Mouse (Mus musculus) right cerebral cortex, postnatal 36 days (tissue): ENCODE measurements at regions not wholly inside any gene's neighbourhood (a gene's known extent, or its start where the extent isn't known, plus 50 kb on each side); places are given as distances from the start of the nearest gene placed in this dataset.

Experiments
- DNase-seq, 2 experiments: peaks; one replicate each; pipeline ENCODE4 v3.0.0; 2022; ENCODE audit warnings: low spot score in 2 of 2, mixed read lengths in 1 of 2

DNA sequence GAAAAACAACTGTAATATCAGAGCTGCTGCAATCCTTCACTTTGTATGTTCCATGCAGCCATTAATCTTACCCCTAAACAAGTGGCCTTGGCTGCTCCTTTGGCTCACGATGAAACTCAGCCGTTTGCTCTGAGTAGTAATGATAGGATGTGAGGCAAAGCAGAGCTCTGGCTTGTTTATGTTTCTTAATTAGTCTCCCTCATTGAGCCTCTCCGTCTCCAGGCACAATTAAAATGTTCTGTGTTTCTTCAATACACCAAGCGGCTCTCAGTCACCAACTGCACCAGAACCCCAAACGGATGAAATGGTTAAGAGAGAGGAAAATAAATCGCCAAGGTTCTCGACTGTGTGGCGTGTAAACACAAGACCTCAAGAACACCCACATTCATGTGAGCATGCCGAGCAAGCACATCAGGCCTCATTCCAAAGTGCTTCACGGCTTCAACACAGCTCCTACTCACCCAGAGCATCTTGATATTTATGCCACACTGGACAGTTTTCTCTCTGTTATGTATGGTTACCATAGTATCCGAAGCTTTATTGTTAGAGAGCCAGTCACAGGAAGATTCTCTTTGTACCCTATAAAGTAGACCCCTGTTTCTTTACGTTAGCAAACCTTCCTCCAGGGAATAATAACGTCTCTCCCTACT is 280.4 kb downstream of the Lyplal1 start:
- DNase-seq, result no peak

DNA sequence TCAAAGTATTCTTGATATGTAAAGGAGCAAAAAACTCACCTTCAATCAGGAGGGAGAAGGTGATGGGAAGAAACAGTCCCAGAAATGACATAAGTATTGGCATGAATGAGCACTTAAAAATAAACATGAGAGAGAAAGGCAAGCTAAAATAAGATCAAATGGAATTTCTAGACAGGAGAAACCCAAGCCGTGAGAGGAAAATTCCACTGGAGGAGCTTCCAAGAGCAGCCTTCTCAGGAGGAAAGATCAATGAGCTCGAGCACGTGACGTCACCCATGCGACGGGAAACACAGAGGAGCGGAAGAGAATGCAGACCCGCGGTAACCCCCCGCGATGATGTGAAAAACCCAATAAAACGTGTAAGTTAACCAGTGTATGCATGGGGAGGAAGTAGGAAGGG is 274.6 kb downstream of the Lyplal1 start:
- peak in 1 of 2 experiments; percentile 44 for DNase-seq

GRCm38 (mm10) chr1:185847161-185847560 is 269.9 kb downstream of the Lyplal1 start:
- peak; percentile 8 to 22 for DNase-seq

DNA sequence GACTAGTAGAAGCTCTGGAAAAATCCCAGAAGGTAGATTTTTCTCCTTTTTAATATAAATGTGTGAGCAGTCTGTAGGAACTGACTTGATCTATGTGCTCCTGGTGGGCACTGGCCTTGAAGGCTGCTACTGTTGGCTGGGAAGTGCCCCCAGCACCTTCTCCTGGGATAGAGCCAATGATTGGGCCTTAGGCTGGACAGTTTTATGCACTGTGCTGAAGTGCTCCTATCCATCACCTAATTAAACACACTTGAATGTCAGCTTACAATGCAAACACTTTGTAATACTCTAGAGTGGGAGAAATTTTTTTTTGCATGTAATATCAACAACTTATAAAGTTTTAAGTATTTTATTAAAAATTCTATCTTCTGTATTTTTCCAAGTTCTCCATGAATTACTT is 266.5 kb downstream of the Lyplal1 start:
- no peak for DNase-seq

- DNase-seq, result no peak
These were observed 265.7 kb downstream of the Lyplal1 start for GRCm38 (mm10) chr1:185851262-185851893.

DNA sequence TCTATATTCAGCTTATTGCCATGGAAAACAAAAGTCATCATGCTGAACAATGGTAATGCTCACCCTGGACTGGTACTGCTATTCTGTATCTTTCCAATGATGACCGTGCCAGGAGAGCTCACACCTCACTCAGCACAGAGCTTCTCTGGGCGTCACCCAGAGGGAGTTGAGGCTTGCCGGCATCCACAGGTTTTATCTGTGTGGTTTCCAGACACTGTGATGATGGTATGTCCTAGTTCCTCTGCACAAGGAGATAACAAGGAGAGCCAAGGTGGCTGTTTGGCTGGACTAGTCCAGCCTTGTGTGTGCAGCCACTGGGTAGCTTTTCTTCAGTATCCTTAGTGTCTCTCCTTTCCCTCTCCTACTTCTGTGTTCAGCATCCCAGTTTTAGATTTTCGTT is 255.4 kb downstream of the Lyplal1 start:
- no peak for DNase-seq

GRCm38 (mm10) chr1:185865945-185866344 is 251.2 kb downstream of the Lyplal1 start:
- no peak for DNase-seq

DNA sequence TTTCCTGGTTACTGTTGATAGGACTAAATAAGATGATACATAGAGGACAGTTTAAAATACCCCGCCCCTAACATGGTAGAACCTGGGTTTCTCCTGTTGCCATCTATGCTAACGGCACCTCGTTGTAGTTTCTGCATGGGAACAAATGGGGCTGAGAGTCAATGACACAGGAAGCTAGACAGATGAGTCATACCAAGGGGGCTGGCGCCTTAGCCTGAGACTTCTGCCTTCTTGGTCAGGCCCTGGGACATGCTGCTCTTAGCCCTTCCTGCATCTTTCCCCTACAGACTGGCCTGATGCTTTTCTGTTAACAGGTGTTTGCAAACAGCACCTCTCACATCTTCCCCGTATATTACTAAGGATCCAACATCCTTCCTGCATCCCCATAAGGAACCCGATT is 250.5 kb downstream of the Lyplal1 start:
- no peak for DNase-seq

DNA sequence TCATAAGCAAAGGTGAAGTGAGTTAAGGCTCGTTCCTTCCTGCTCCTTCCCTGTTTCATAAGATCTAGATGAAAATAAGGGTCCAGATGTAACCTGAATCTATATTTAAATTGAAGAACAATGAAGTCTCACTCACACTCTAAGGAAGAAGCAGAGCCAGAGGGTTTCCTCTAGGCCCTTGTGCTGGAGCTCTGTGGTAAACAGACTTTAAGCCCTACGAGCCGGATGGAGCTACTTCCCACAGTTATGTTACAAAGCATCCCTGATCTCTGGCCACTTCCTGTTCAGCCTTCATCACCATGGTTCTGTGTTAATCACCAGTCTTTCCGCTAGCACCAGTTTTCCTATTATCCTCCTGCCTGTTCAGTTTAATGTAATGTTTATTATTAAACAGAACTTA is 250.1 kb downstream of the Lyplal1 start:
- DNase-seq, result no peak

GRCm38 (mm10) chr1:185868721-185869120 is 248.4 kb downstream of the Lyplal1 start:
- DNase-seq, result no peak

DNA sequence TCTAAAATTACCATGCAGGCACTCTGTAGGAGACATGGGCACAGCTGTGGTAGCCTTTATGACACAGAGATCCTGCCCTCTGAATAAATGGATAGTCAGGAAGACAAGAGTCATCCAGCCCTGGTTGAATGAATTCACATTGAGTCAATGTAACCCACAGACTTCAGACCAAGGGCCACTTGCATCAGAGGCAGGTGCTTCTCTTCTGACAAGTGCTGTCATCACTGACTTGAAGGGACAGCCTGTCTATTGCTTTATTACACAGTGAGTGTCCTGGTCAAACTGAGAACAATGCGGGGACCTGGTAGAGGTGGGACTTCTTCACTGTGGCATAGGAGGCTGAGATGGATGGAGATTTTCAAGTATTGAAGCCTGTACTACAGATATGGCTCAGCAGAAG is 230.1 kb downstream of the Lyplal1 start:
- no peak for DNase-seq

DNA sequence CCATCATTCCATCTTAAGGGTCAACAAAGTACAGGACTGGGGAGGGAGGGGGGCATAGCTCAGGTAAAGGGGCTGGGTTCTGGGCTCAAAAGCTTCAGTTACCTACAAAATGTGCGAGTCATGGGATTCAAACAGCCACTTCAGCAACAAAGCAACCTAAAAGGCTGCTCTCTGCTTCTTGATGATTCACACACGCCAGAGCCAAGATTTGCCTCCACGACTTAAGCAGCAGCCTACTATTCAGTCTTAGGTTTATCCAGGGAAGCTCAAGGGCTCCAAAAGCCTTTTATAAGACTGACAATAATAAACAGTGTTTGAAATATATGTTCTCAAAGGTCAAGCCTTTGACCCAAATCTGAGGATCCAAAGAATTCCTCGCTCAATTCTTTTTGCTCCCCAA is 225.3 kb downstream of the Lyplal1 start:
- DNase-seq, result no peak

GRCm38 (mm10) chr1:185893421-185893820 is 223.7 kb downstream of the Lyplal1 start:
- DNase-seq, result no peak

GRCm38 (mm10) chr1:185898475-185898874 is 218.6 kb downstream of the Lyplal1 start:
- DNase-seq, result peak in 1 of 2 experiments; percentile 7

DNA sequence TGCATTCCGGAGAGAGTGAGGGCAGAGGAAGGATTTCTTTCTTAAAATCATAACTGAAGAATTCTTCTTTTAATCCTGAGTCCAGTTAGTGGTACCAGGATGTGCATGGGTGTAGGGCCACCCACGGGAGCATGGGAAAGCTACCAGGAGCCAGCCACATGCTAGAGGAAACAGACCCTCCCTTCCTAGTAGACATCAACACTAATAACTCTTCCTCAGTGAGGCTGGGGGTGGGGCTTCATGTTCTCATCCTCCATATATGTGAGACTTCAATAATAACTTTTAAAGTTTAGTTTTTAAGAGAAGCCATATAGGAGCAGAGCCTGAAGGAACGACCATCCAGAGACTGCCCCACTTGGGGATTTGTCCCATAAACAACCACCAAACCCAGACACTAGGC is 216.8 kb downstream of the Lyplal1 start:
- no peak for DNase-seq

DNA sequence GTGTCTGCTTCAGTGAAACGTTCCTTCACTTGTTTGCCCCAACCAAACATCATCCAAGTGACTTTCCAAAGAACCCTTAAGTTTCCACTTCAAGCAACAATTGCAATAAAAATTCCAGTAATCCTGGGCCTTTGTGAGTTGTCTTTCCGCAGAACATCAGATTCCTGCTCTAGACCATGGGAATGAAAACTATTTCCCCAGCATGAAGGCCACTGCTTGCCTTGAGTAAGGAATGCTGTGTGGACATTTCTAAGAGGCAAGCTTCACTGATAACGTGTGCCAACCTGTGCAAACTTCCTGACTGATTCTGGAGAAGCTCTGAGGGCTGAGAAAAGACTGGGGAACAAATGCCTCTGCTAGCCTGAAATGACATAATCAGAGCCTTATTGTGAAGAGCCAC is 214.7 kb downstream of the Lyplal1 start:
- DNase-seq, result no peak

- DNase-seq, result no peak
These were observed 211.4 kb downstream of the Lyplal1 start for GRCm38 (mm10) chr1:185905666-185906065.

GRCm38 (mm10) chr1:185915579-185915978 is 201.5 kb downstream of the Lyplal1 start:
- DNase-seq, result no peak

DNA sequence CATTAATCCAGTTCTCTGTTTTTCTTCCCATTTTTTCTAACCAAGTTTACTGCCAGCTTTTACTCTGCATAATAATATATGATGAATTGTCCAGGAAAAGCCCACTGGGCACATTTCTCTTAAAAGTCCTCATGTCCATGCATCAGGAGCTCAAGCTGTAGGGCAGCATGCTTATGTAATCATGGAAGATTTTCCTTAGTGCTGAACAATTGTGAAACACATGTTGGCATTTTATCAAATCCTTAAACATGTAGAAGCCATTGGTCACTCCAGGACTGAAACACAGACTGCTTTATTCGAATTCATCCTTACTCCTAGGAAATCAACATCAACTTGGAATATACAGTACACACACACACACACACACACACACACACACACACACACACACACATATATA is 198.4 kb downstream of the Lyplal1 start:
- no peak for DNase-seq

DNA sequence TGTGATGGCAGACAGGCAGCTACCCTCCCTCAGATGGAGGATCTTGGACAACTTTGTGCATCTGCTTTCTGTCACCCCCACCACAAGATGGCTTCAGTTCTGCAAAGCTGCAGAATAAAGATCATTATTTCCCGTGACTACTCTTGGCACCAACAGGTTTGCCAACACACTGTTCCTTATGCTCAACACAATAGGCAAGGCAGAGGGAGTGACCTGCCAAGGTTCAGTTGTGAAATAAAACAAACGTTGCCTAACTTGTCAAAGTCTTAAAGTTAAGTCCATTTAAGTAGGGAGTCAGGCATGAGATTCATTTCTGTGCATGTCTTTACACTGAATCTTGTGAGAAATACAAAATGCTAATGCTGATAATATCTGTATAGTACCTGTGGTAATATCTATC is 193.4 kb downstream of the Lyplal1 start:
- no peak for DNase-seq

DNA sequence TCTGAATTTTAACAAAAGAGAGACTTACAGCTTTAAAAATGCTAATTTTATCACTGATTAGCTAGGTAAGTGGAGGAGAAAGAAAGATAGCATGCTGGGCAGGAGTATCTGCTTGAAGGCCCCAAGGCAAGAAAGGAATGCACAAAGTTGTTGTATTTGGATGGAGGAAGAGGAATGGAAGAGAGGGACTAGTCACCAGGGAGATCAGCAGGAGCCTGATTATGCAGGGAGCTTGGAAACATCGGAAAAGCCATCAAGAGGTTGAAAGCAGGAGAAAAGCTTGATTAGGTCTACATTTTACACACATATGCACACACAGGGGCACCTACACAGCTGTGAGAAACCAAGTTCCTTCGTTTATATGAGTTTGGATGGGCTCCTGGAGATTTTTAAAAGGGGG is 188.1 kb downstream of the Lyplal1 start:
- no peak for DNase-seq

GRCm38 (mm10) chr1:185929761-185930160 is 187.3 kb downstream of the Lyplal1 start:
- DNase-seq, result no peak

DNA sequence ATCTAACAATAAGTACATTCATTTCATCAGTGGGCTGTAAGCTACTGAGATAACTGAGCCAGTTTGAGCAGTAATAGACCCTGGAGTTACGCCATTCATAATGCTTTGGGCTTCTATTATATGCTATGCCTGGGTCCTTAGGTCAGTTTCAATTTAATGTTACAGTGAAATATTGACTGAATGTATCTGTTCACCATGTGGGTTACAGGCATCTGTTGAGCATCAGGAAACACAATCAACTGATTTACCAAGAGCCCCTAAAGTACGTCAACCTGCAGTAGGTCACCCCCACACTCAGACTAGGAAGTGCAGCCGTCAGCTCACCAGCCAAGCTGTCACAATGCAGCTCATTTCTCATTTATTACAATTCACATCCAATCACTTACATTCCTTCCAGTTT is 183.5 kb downstream of the Lyplal1 start:
- no peak for DNase-seq

- DNase-seq, result no peak
These were observed 180.1 kb downstream of the Lyplal1 start for GRCm38 (mm10) chr1:185937026-185937425.
